Mouse (Mus musculus): ENCODE results near the gene Mob2. TPM values are rescaled to one million over a fixed set of nuclear protein-coding genes. Genes with fewer than 3 reads are reported as not detected.

Mob2 gene
- 52.9 and 55.9 TPM in 2 replicates for polyA plus RNA-seq (2014; fragmentation: Nextera tagmentation; extraction: Ambion mirVana)

GRCm38 (mm10) chr7:142060931-142061565, at the start of gene Mob2:
TSS of gene Mob2 (minus strand) at chr7:142061065.
- WGBS: under 1% methylated on average over 46 of the region's 49 CpGs
- Histone ChIP-seq H3K4me1 (replicated peaks; ENCODE audit: control insufficient read depth, insufficient read depth, low read length) (peaks cover 9% of the 10 kb centered on the region), H3K4me2 (ENCODE audit: low read depth, low read length, severe bottlenecking) (peak within 1 kb of the TSS; percentile 89), H3K9me3 (ENCODE audit: control insufficient read depth, low read length) (no peaks in the 10 kb centered on the region), H3K27me3 (ENCODE audit: control insufficient read depth, insufficient read depth, low read length) (no peaks in the 10 kb centered on the region), H3K27ac (ENCODE audit: low read depth, low read length) (no peak within 1 kb of the TSS), H3K9ac (ENCODE audit: low read length) (peak within 1 kb of the TSS; percentile 84), H3K4me3 (ENCODE audit: low read depth, low read length) (peak within 1 kb of the TSS; percentile 87), H3K36me3 (ENCODE audit: control insufficient read depth, insufficient read depth, low read length) (no peaks in the 10 kb centered on the region)
- DNase-seq (ENCODE audit: low spot score) (peak; percentile 93), ATAC-seq (replicated peaks; ENCODE audit: low FRiP score) (peak; percentile 95)

- no peaks in the 10 kb centered on the region for H3K36me3 ChIP-seq (ENCODE audit: control insufficient read depth, insufficient read depth, low read length)
- no peak overlapping the region for H3K9ac ChIP-seq (ENCODE audit: low read length)
- no peak for DNase-seq (ENCODE audit: low spot score)
- WGBS: 66% methylated on average over 5 of the region's 5 CpGs
- no peak overlapping the region for H3K4me3 ChIP-seq (ENCODE audit: low read depth, low read length)
- H3K4me1 ChIP-seq (replicated peaks; ENCODE audit: control insufficient read depth, insufficient read depth, low read length): no peaks in the 10 kb centered on the region
- no peak for ATAC-seq (replicated peaks; ENCODE audit: low FRiP score)
- no peaks in the 10 kb centered on the region for H3K9me3 ChIP-seq (ENCODE audit: control insufficient read depth, low read length)
- no peak overlapping the region for H3K27ac ChIP-seq (ENCODE audit: low read depth, low read length)
- H3K4me2 ChIP-seq (ENCODE audit: low read depth, low read length, severe bottlenecking): no peak overlapping the region
- no peaks in the 10 kb centered on the region for H3K27me3 ChIP-seq (ENCODE audit: control insufficient read depth, insufficient read depth, low read length)
These were observed 43.9 kb upstream of the Mob2 start for GRCm38 (mm10) chr7:142104747-142105146.

GRCm38 (mm10) chr7:142097776-142098175, 36.9 kb upstream of the Mob2 start:
- Histone ChIP-seq H3K4me2 (ENCODE audit: low read depth, low read length, severe bottlenecking) (no peak overlapping the region), H3K4me1 (replicated peaks; ENCODE audit: control insufficient read depth, insufficient read depth, low read length) (peaks cover 2% of the 10 kb centered on the region; the same call in 1 of the 2 replicates), H3K9ac (ENCODE audit: low read length) (no peak overlapping the region), H3K27ac (ENCODE audit: low read depth, low read length) (no peak overlapping the region), H3K9me3 (ENCODE audit: control insufficient read depth, low read length) (no peaks in the 10 kb centered on the region), H3K36me3 (ENCODE audit: control insufficient read depth, insufficient read depth, low read length) (no peaks in the 10 kb centered on the region), H3K27me3 (ENCODE audit: control insufficient read depth, insufficient read depth, low read length) (peaks cover 12% of the 10 kb centered on the region), H3K4me3 (ENCODE audit: low read depth, low read length) (no peak overlapping the region)
- 13% methylated on average over 9 of the region's 9 CpGs for WGBS
- DNase-seq (ENCODE audit: low spot score) (peak; percentile 91), ATAC-seq (replicated peaks; ENCODE audit: low FRiP score) (peak; percentile 69)

GRCm38 (mm10) chr7:142096701-142097100, 35.8 kb upstream of the Mob2 start:
- Histone ChIP-seq H3K36me3 (ENCODE audit: control insufficient read depth, insufficient read depth, low read length) (no peaks in the 10 kb centered on the region), H3K4me2 (ENCODE audit: low read depth, low read length, severe bottlenecking) (no peak overlapping the region), H3K4me1 (replicated peaks; ENCODE audit: control insufficient read depth, insufficient read depth, low read length) (peaks cover 11% of the 10 kb centered on the region), H3K27ac (ENCODE audit: low read depth, low read length) (no peak overlapping the region), H3K27me3 (ENCODE audit: control insufficient read depth, insufficient read depth, low read length) (peaks cover 12% of the 10 kb centered on the region), H3K9ac (ENCODE audit: low read length) (no peak overlapping the region), H3K4me3 (ENCODE audit: low read depth, low read length) (no peak overlapping the region), H3K9me3 (ENCODE audit: control insufficient read depth, low read length) (no peaks in the 10 kb centered on the region)
- ATAC-seq (replicated peaks; ENCODE audit: low FRiP score) (no peak), DNase-seq (ENCODE audit: low spot score) (no peak)
- WGBS: 71% methylated on average over 4 of the region's 4 CpGs

GRCm38 (mm10) chr7:142095183-142095931, 34.5 kb upstream of the Mob2 start, which contains the start of gene Dusp8:
TSS of gene Dusp8 (minus strand) at chr7:142095843.
- peak; percentile 89 for ATAC-seq (replicated peaks; ENCODE audit: low FRiP score)
- WGBS: under 1% methylated on average over 55 of the region's 63 CpGs
- Histone ChIP-seq H3K27me3 (ENCODE audit: control insufficient read depth, insufficient read depth, low read length) (peaks cover 12% of the 10 kb centered on the region), H3K4me2 (ENCODE audit: low read depth, low read length, severe bottlenecking) (peak within 1 kb of the TSS; percentile 94), H3K36me3 (ENCODE audit: control insufficient read depth, insufficient read depth, low read length) (no peaks in the 10 kb centered on the region), H3K9ac (ENCODE audit: low read length) (peak within 1 kb of the TSS; percentile 82), H3K4me1 (replicated peaks; ENCODE audit: control insufficient read depth, insufficient read depth, low read length) (peaks cover 15% of the 10 kb centered on the region), H3K9me3 (ENCODE audit: control insufficient read depth, low read length) (no peaks in the 10 kb centered on the region), H3K4me3 (ENCODE audit: low read depth, low read length) (peak within 1 kb of the TSS; percentile 83), H3K27ac (ENCODE audit: low read depth, low read length) (peak within 1 kb of the TSS; percentile 63)
- peak; percentile 96 for DNase-seq (ENCODE audit: low spot score)

- peak overlapping the region; percentile 82 for H3K9ac ChIP-seq (ENCODE audit: low read length)
- ATAC-seq (replicated peaks; ENCODE audit: low FRiP score): peak; percentile 31
- peak; percentile 65 for DNase-seq (ENCODE audit: low spot score)
- H3K27me3 ChIP-seq (ENCODE audit: control insufficient read depth, insufficient read depth, low read length): peaks cover 12% of the 10 kb centered on the region
- WGBS: 1% methylated on average over 89 of the region's 89 CpGs
- peak overlapping the region; percentile 94 for H3K4me2 ChIP-seq (ENCODE audit: low read depth, low read length, severe bottlenecking)
- H3K4me3 ChIP-seq (ENCODE audit: low read depth, low read length): peak overlapping the region; percentile 83
- peak overlapping the region; percentile 63; the same call in 1 of the 2 replicates for H3K27ac ChIP-seq (ENCODE audit: low read depth, low read length)
- H3K9me3 ChIP-seq (ENCODE audit: control insufficient read depth, low read length): no peaks in the 10 kb centered on the region
- peaks cover 23% of the 10 kb centered on the region for H3K4me1 ChIP-seq (replicated peaks; ENCODE audit: control insufficient read depth, insufficient read depth, low read length)
- H3K36me3 ChIP-seq (ENCODE audit: control insufficient read depth, insufficient read depth, low read length): no peaks in the 10 kb centered on the region
These were observed 33.7 kb upstream of the Mob2 start for GRCm38 (mm10) chr7:142094301-142095143.

GRCm38 (mm10) chr7:142093696-142094240, 32.9 kb upstream of the Mob2 start:
- peak overlapping the region; percentile 83 for H3K4me3 ChIP-seq (ENCODE audit: low read depth, low read length)
- H3K27ac ChIP-seq (ENCODE audit: low read depth, low read length): no peak overlapping the region
- DNase-seq (ENCODE audit: low spot score): no peak
- no peaks in the 10 kb centered on the region for H3K9me3 ChIP-seq (ENCODE audit: control insufficient read depth, low read length)
- WGBS: 22% methylated on average over 6 of the region's 6 CpGs
- H3K36me3 ChIP-seq (ENCODE audit: control insufficient read depth, insufficient read depth, low read length): no peaks in the 10 kb centered on the region
- peaks cover 28% of the 10 kb centered on the region for H3K4me1 ChIP-seq (replicated peaks; ENCODE audit: control insufficient read depth, insufficient read depth, low read length)
- H3K4me2 ChIP-seq (ENCODE audit: low read depth, low read length, severe bottlenecking): peak overlapping the region; percentile 94
- H3K9ac ChIP-seq (ENCODE audit: low read length): peak overlapping the region; percentile 82
- ATAC-seq (replicated peaks; ENCODE audit: low FRiP score): no peak
- peaks cover 12% of the 10 kb centered on the region for H3K27me3 ChIP-seq (ENCODE audit: control insufficient read depth, insufficient read depth, low read length)

- DNase-seq (ENCODE audit: low spot score): no peak
- peak overlapping the region; percentile 83; the same call in 1 of the 2 replicates for H3K4me3 ChIP-seq (ENCODE audit: low read depth, low read length)
- no peak overlapping the region for H3K27ac ChIP-seq (ENCODE audit: low read depth, low read length)
- 54% methylated on average over 1 of the region's 1 CpGs for WGBS
- H3K9me3 ChIP-seq (ENCODE audit: control insufficient read depth, low read length): no peaks in the 10 kb centered on the region
- no peak overlapping the region for H3K9ac ChIP-seq (ENCODE audit: low read length)
- peaks cover 12% of the 10 kb centered on the region for H3K27me3 ChIP-seq (ENCODE audit: control insufficient read depth, insufficient read depth, low read length)
- no peak for ATAC-seq (replicated peaks; ENCODE audit: low FRiP score)
- peaks cover 35% of the 10 kb centered on the region for H3K4me1 ChIP-seq (replicated peaks; ENCODE audit: control insufficient read depth, insufficient read depth, low read length)
- no peaks in the 10 kb centered on the region for H3K36me3 ChIP-seq (ENCODE audit: control insufficient read depth, insufficient read depth, low read length)
- peak overlapping the region; percentile 94 for H3K4me2 ChIP-seq (ENCODE audit: low read depth, low read length, severe bottlenecking)
These were observed 32.1 kb upstream of the Mob2 start for GRCm38 (mm10) chr7:142092991-142093390.

Measured in forebrain, embryonic 11.5 days (tissue).